Mouse (Mus musculus) spleen, adult 2 months (tissue): ENCODE results near the gene Igf2r. TPM values are rescaled to one million over a fixed set of nuclear protein-coding genes. Genes with fewer than 3 reads are reported as not detected.

Experiments
- DNase-seq, 2 experiments: peaks; one replicate each; pipeline versions ENCODE4 v3.0.0 to v3.0.0-alpha.2; 2012 to 2021; ENCODE audit warnings: low spot score in 2 of 2, low read depth in 1 of 2
- H3K27ac ChIP-seq: fragments of 200-500 bp; 2 replicates; pipeline ENCODE4 v1.5.1; 2012; ENCODE audit warnings: low read length, inconsistent platforms; ENCODE audit not compliant: insufficient read depth
- H3K27me3 ChIP-seq: fragments of 200-500 bp; 2 replicates; pipeline ENCODE4 v1.6.1; 2012; ENCODE audit warnings: mild to moderate bottlenecking, moderate library complexity, low read length, inconsistent platforms; ENCODE audit not compliant: control insufficient read depth, insufficient read depth
- H3K36me3 ChIP-seq: fragments of 200-500 bp; 2 replicates; pipeline ENCODE4 v1.6.1; 2012; ENCODE audit warnings: mild to moderate bottlenecking, low read length, inconsistent platforms; ENCODE audit not compliant: control insufficient read depth, insufficient read depth
- H3K4me1 ChIP-seq: fragments of 200-500 bp; 2 replicates; pipeline ENCODE4 v1.6.1; 2011; ENCODE audit warnings: inconsistent platforms; ENCODE audit not compliant: control insufficient read depth, insufficient read depth, insufficient read length
- H3K4me3 ChIP-seq: fragments of 200-500 bp; 2 replicates; pipeline ENCODE4 v1.5.1; 2011; ENCODE audit warnings: mild to moderate bottlenecking, inconsistent platforms; ENCODE audit not compliant: insufficient read depth, insufficient read length; ENCODE audit errors: extremely low read depth
- CTCF ChIP-seq: fragments of 200-500 bp; IDR thresholded peaks from 2 replicates; pipeline ENCODE4 v1.5.1; 2011; ENCODE audit warnings: mild to moderate bottlenecking, inconsistent platforms; ENCODE audit not compliant: insufficient read depth, insufficient read length, insufficient replicate concordance; ENCODE audit errors: extremely low read depth
- POLR2A ChIP-seq: fragments of 200-500 bp; IDR thresholded peaks from 2 replicates; pipeline ENCODE4 v1.6.1; 2011; ENCODE audit warnings: low read depth, low read length, inconsistent platforms
- WGBS: fragments of 180-500 bp; shearing (Covaris S2); methylation state at CpG from one replicate; pipeline ENCODE4 v1.1.7; 2018; 5-methylcytosine and 5-hydroxymethylcytosine counted together
- polyA plus RNA-seq: library from polyadenylated mRNA; depleted of rRNA; stranded (reverse); fragments of >200 nt; gene quantifications from 2 replicates; pipeline ENCODE4 v1.2.3, GENCODE M21; 2012

Gene Igf2r
- polyA plus RNA-seq, 1 experiment: 7.2 TPM

GRCm38 (mm10) chr17:12767294-12767852 is 2.1 kb downstream of the Igf2r start:
- 93% methylated on average over 6 of the region's 6 CpGs for WGBS

DNA sequence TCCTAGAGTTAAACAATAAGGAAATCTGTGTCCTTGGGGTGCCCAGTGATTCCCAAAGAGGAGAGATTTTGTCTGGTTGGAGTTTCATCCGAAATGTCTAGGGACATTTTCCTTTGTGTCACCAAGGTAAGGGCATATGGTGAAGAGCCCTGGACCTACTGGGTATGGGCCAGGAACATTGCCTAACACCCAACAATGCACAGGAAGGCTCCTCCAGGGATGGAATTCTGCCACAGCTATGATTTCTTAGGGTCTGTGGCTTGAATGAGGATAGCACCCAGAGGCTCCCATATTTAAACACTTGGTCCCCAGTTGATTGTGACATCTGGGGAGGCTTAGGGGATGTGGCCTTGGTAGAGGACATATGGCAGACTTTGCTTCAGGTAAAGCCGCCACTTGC is 6.1 kb downstream of the Igf2r start:
- 95% methylated on average over 2 of the region's 2 CpGs for WGBS
- no peak for TF ChIP-seq CTCF
- TF ChIP-seq POLR2A: no peak

More at GRCm38 (mm10) chr17:12767294-12767852, 2.1 kb downstream of the Igf2r start:
- Histone ChIP-seq H3K4me1 (peaks cover 5% of the 10 kb centered on the region; the same call in 1 of the 2 replicates), H3K36me3 (no peaks in the 10 kb centered on the region), H3K27me3 (no peaks in the 10 kb centered on the region), H3K4me3 (no peak overlapping the region), H3K27ac (no peak overlapping the region)
- DNase-seq: no peak
- TF ChIP-seq CTCF (no peak), POLR2A (no peak)

GRCm38 (mm10) chr17:12760355-12761146 is 8.9 kb downstream of the Igf2r start:
- 91% methylated on average over 10 of the region's 10 CpGs for WGBS
- no peak overlapping the region for H3K4me3 ChIP-seq

More for the DNA sequence above, 6.1 kb downstream of the Igf2r start:
- no peaks in the 10 kb centered on the region for H3K27me3 ChIP-seq
- H3K4me3 ChIP-seq: no peak overlapping the region
- H3K27ac ChIP-seq: no peak overlapping the region
- H3K36me3 ChIP-seq: no peaks in the 10 kb centered on the region
- DNase-seq: no peak
- H3K4me1 ChIP-seq: peaks cover 9% of the 10 kb centered on the region; the same call in 1 of the 2 replicates

GRCm38 (mm10) chr17:12759646-12760074 is 9.8 kb downstream of the Igf2r start:
- 83% methylated on average over 8 of the region's 8 CpGs for WGBS
- no peak overlapping the region for H3K27ac ChIP-seq
- H3K4me3 ChIP-seq: no peak overlapping the region
- no peak for DNase-seq
- peaks cover 23% of the 10 kb centered on the region; the same call in 1 of the 2 replicates for H3K4me1 ChIP-seq
- no peaks in the 10 kb centered on the region for H3K27me3 ChIP-seq
- H3K36me3 ChIP-seq: no peaks in the 10 kb centered on the region
- no peak for TF ChIP-seq POLR2A
- no peak for TF ChIP-seq CTCF

More at GRCm38 (mm10) chr17:12760355-12761146, 8.9 kb downstream of the Igf2r start:
- no peak for DNase-seq
- Histone ChIP-seq H3K36me3 (no peaks in the 10 kb centered on the region), H3K27me3 (no peaks in the 10 kb centered on the region), H3K4me1 (peaks cover 16% of the 10 kb centered on the region; the same call in 1 of the 2 replicates), H3K27ac (no peak overlapping the region)
- TF ChIP-seq CTCF: no peak
- TF ChIP-seq POLR2A: no peak

- H3K27ac ChIP-seq: 0 out of 2 replicates have a peak overlapping the region, but pooled peaks have one; percentile 23
- WGBS: 79% methylated on average over 12 of the region's 12 CpGs
- no peak for DNase-seq
- peaks cover 24% of the 10 kb centered on the region; the same call in 1 of the 2 replicates for H3K4me1 ChIP-seq
- H3K27me3 ChIP-seq: no peaks in the 10 kb centered on the region
- H3K36me3 ChIP-seq: no peaks in the 10 kb centered on the region
- TF ChIP-seq CTCF (no peak), POLR2A (no peak)
- H3K4me3 ChIP-seq: no peak overlapping the region
These were observed 10.6 kb downstream of the Igf2r start for GRCm38 (mm10) chr17:12758701-12759455.

- Histone ChIP-seq H3K4me3 (no peak overlapping the region), H3K36me3 (no peaks in the 10 kb centered on the region), H3K27ac (no peak overlapping the region), H3K27me3 (no peaks in the 10 kb centered on the region), H3K4me1 (peaks cover 24% of the 10 kb centered on the region; the same call in 1 of the 2 replicates)
- WGBS: 43% methylated on average over 5 of the region's 5 CpGs
- no peak for DNase-seq
- TF ChIP-seq CTCF (no peak), POLR2A (no peak)
These were observed 11.5 kb downstream of the Igf2r start for GRCm38 (mm10) chr17:12757990-12758389.
